Mouse (Mus musculus) layer of hippocampus, adult 8-10 months (tissue): ENCODE data around the gene Mrps18a. TPM values are rescaled to one million over a fixed set of nuclear protein-coding genes. Genes with fewer than 3 reads are reported as not detected.

Source experiments
- total RNA-seq, 4 experiments: library from RNA; stranded (reverse); gene quantifications; 2 replicates each; pipeline ENCODE4 v1.2.4; 2022

Mrps18a gene
- total RNA-seq, 4 experiments from 2014 or later: 87.2 to 94.3 (median 90.5) TPM

Other genes with a start within 250 kb of the Mrps18a start
- gene Vegfa, start 78.6 kb upstream of the Mrps18a start, total RNA-seq: 100 to 1,000 TPM in 1 of 4 experiments, 10 to 100 TPM in 3; 63.6 to 104 (median 78.2) TPM
- gene Rsph9, start 33.2 kb downstream of the Mrps18a start, total RNA-seq: 10 to 100 TPM; 24.8 to 32.8 (median 28.2) TPM
- 10 to 100 TPM in 3 of 4 experiments, 1 to 10 TPM in 1; 10.0 to 12.4 (median 10.3) TPM for gene Mad2l1bp, start 42.6 kb downstream of the Mrps18a start, total RNA-seq
- gene Gtpbp2, start 50.0 kb downstream of the Mrps18a start, total RNA-seq: 100 to 1,000 TPM; 114 to 165 (median 136) TPM
- gene Polh, start 91.7 kb downstream of the Mrps18a start, total RNA-seq: 1 to 10 TPM; 6.6 to 7.7 (median 6.9) TPM
- gene Xpo5, start 91.8 kb downstream of the Mrps18a start, total RNA-seq: 10 to 100 TPM; 39.5 to 54.2 (median 46.8) TPM
- 10 to 100 TPM; 35.5 to 42.5 (median 39.4) TPM for gene Polr1c, start 137.1 kb downstream of the Mrps18a start, total RNA-seq
- gene Yipf3, start 137.1 kb downstream of the Mrps18a start, total RNA-seq: 10 to 100 TPM; 78.5 to 96.9 (median 84.1) TPM
- gene Lrrc73, start 142.5 kb downstream of the Mrps18a start, total RNA-seq: 10 to 100 TPM; 55.1 to 62.2 (median 58.1) TPM
- 10 to 100 TPM; 38.3 to 60.4 (median 48.0) TPM for gene Tjap1, start 172.0 kb downstream of the Mrps18a start, total RNA-seq
- 10 to 100 TPM; 41.3 to 51.6 (median 41.8) TPM for gene Dlk2, start 186.4 kb downstream of the Mrps18a start, total RNA-seq
- gene Abcc10, start 217.4 kb downstream of the Mrps18a start, total RNA-seq: 10 to 100 TPM in 2 of 4 experiments, 1 to 10 TPM in 2; 9.8 to 12.0 (median 10.0) TPM